Comparison of ENCODE assay signal across 28 mouse cellular contexts in genomic region chr8:61912817-61913216, GRCm38 (mm10). TPM values are rescaled to one million over a fixed set of nuclear protein-coding genes. Genes with fewer than 3 reads are reported as not detected.
A peak's percentile ranks its signal among the peaks of the same experiment; 100 is the strongest.
DNase-seq lines count a peak whose midpoint lies in the region; ATAC-seq and TF ChIP-seq lines count a peak whose summit lies in the region.
"Had no signal": no experiment of that assay in that cellular context is flagged by ENCODE, and none has a peak within 500 bp of the region (broad histone marks: within the 10 kb centered on the region; RNA-seq: fewer than 3 reads in every experiment).

No protein-coding gene starts in this region.

- no peaks in the 10 kb centered on the region for H3K9me3 ChIP-seq in kidney, embryonic 16.5 days (ENCODE audit: low read length)
- H3K9me3 ChIP-seq: embryonic facial prominence, embryonic 13.5 days; embryonic facial prominence, embryonic 15.5 days; forebrain, embryonic 10.5 days; forebrain, embryonic 12.5 days; G1E had no signal

- DNase-seq in testis, postnatal 10 days (ENCODE audit: low spot score) = no peak
- no peak for DNase-seq in lung, postnatal 10 days
- DNase-seq in layer of hippocampus, adult 9-10 months (ENCODE audit: low spot score) = no peak
- DNase-seq: adrenal gland, adult 8-10 months; adrenal gland, postnatal 14 days; adrenal gland, postnatal 36 days; B cell, adult 2 months; cerebellum, adult 11-12 months; cerebellum, adult 2 months; cerebellum, adult 9-10 months; cerebellum, postnatal 10 days; cerebellum, postnatal 25 days; embryo, embryonic 11 days had no signal

- no peak overlapping the region for H3K9ac ChIP-seq in kidney, embryonic 16.5 days (replicated peaks; ENCODE audit: low read length)
- H3K9ac ChIP-seq: embryonic facial prominence, embryonic 13.5 days; embryonic facial prominence, embryonic 15.5 days; forebrain, embryonic 12.5 days had no signal

- no peak overlapping the region for H3K27ac ChIP-seq in testis, adult 2 months (ENCODE audit: control insufficient read depth, insufficient read depth, low read depth, low read length)
- no peak overlapping the region for H3K27ac ChIP-seq in kidney, embryonic 16.5 days (ENCODE audit: low read length)
- H3K27ac ChIP-seq: embryonic facial prominence, embryonic 13.5 days; embryonic facial prominence, embryonic 15.5 days; forebrain, embryonic 10.5 days; forebrain, embryonic 12.5 days had no signal

- peak; percentile 23; the same call in 1 of the 2 replicates for ATAC-seq in megakaryocyte, adult 5-6 weeks (ENCODE audit: poor library complexity, severe bottlenecking)
- peak; percentile 35 for ATAC-seq in megakaryocyte progenitor cell, adult 5-6 weeks (replicated peaks; ENCODE audit: poor library complexity)
- ATAC-seq in kidney, embryonic 16.5 days (ENCODE audit: low FRiP score, low TSS enrichment) = no peak
- ATAC-seq: activated CD4-positive, CD25-positive, alpha-beta regulatory T cell, adult 4 months; CD4-positive, CD25-positive, alpha-beta regulatory T cell, adult 4 months; forebrain, embryonic 14.5 days; Patski had no signal

- peak overlapping the region; percentile 2 for H3K4me3 ChIP-seq in testis, adult 2 months (ENCODE audit: control insufficient read depth, low read depth, low read length)
- H3K4me3 ChIP-seq in kidney, embryonic 16.5 days (ENCODE audit: low read length) = no peak overlapping the region
- H3K4me3 ChIP-seq: embryonic facial prominence, embryonic 13.5 days; embryonic facial prominence, embryonic 15.5 days; erythroblast, embryonic 14.5 days; forebrain, embryonic 10.5 days; forebrain, embryonic 12.5 days had no signal

- TF ChIP-seq POLR2A in testis, adult 2 months (IDR thresholded peaks at IDR 0.05; ENCODE audit: control insufficient read depth, low read depth, low read length) = peak; percentile 44; the same call in 1 of the 2 replicates

- H3K4me1 ChIP-seq in testis, adult 2 months (ENCODE audit: control insufficient read depth, insufficient read depth, low read length) = no peaks in the 10 kb centered on the region
- no peaks in the 10 kb centered on the region for H3K4me1 ChIP-seq in kidney, embryonic 16.5 days (ENCODE audit: insufficient read depth, low read length)
- H3K4me1 ChIP-seq: embryonic facial prominence, embryonic 15.5 days; forebrain, embryonic 10.5 days; forebrain, embryonic 12.5 days had no signal

- TF ChIP-seq CTCF in testis, adult 2 months (IDR thresholded peaks at IDR 0.05; ENCODE audit: control insufficient read depth, insufficient read depth, insufficient replicate concordance, low read depth, low read length) = no peak

- WGBS in kidney, embryonic 16.5 days = 90% methylated on average over 5 of the region's 5 CpGs

- H3K4me2 ChIP-seq in kidney, embryonic 16.5 days (replicated peaks; ENCODE audit: low read depth, low read length) = no peak overlapping the region
- H3K4me2 ChIP-seq: embryonic facial prominence, embryonic 13.5 days; embryonic facial prominence, embryonic 15.5 days; forebrain, embryonic 12.5 days had no signal

- H3K36me3 ChIP-seq in testis, adult 2 months (ENCODE audit: control insufficient read depth, insufficient read depth, low read length) = no peaks in the 10 kb centered on the region
- H3K36me3 ChIP-seq in kidney, embryonic 16.5 days (ENCODE audit: insufficient read depth, low read length) = no peaks in the 10 kb centered on the region
- H3K36me3 ChIP-seq: embryonic facial prominence, embryonic 13.5 days; embryonic facial prominence, embryonic 15.5 days; forebrain, embryonic 10.5 days; forebrain, embryonic 12.5 days; G1E had no signal

- no peaks in the 10 kb centered on the region for H3K27me3 ChIP-seq in testis, adult 2 months (ENCODE audit: control insufficient read depth, insufficient read depth, low read length)
- no peaks in the 10 kb centered on the region for H3K27me3 ChIP-seq in kidney, embryonic 16.5 days (ENCODE audit: insufficient read depth, low read length)
- H3K27me3 ChIP-seq: CH12.LX; embryonic facial prominence, embryonic 13.5 days; embryonic facial prominence, embryonic 15.5 days; forebrain, embryonic 12.5 days had no signal

RNA-seq across cellular contexts. Expression of gene Palld, which starts 10.3 kb away (rescaled TPM):
- 7.6 and 7.8 TPM in 2 replicates for polyA plus RNA-seq in testis, adult 2 months (2012; rRNA removed)
- 1.3 TPM in 2 replicates for total RNA-seq in megakaryocyte, adult 5-6 weeks (2015)
- 0.44 and 0.65 TPM in 2 replicates for total RNA-seq in megakaryocyte, adult 5-6 weeks (2017)
- total RNA-seq in megakaryocyte progenitor cell, adult 5-6 weeks (2015) = 0.17 TPM in 1 of 2 replicates, not detected in the other
- total RNA-seq in megakaryocyte progenitor cell, adult 5-6 weeks (2017) = 0.12 and 0.20 TPM in 2 replicates
- 71.8 and 75.2 TPM in 2 replicates for polyA plus RNA-seq in kidney, embryonic 16.5 days (2015; fragmentation: Nextera tagmentation; extraction: Ambion mirVana)
- polyA plus RNA-seq: G1E had no signal

RNA-seq across cellular contexts. Expression of gene Ddx60, which starts 15.1 kb away (rescaled TPM):
- 0.45 and 0.65 TPM in 2 replicates for polyA plus RNA-seq in testis, adult 2 months (2012; rRNA removed)
- total RNA-seq in megakaryocyte, adult 5-6 weeks (2015) = 5.7 and 6.9 TPM in 2 replicates
- 7.9 and 8.7 TPM in 2 replicates for total RNA-seq in megakaryocyte, adult 5-6 weeks (2017)
- 1.9 and 3.4 TPM in 2 replicates for total RNA-seq in megakaryocyte progenitor cell, adult 5-6 weeks (2015)
- 2.2 and 2.8 TPM in 2 replicates for total RNA-seq in megakaryocyte progenitor cell, adult 5-6 weeks (2017)
- polyA plus RNA-seq in kidney, embryonic 16.5 days (2015; fragmentation: Nextera tagmentation; extraction: Ambion mirVana) = 0.40 and 0.44 TPM in 2 replicates
- polyA plus RNA-seq: erythroblast, embryonic 14.5 days; G1E had no signal
